Mouse (Mus musculus) midbrain, embryonic 16.5 days (tissue): ENCODE measurements around the gene Ap2a2. TPM values are rescaled to one million over a fixed set of nuclear protein-coding genes. Genes with fewer than 3 reads are reported as not detected.

Experiments
- ATAC-seq: fragments of 200-750 bp; cut with Nextera tagmentation; 2 replicates; pipeline ENCODE4 v1.8.0; 2017; ENCODE audit warnings: moderate TSS enrichment
- H3K27ac ChIP-seq: fragments of 300-500 bp; sonication (generic); 2 replicates; pipeline ENCODE4 v1.5.1; 2014; ENCODE audit warnings: mild to moderate bottlenecking, low read length, mixed read lengths
- H3K27me3 ChIP-seq: fragments of 300-500 bp; sonication (generic); 2 replicates; pipeline ENCODE4 v1.6.1; 2014; ENCODE audit warnings: low read depth, low read length, mixed read lengths; ENCODE audit not compliant: control insufficient read depth, insufficient read depth
- H3K36me3 ChIP-seq: fragments of 300-500 bp; sonication (generic); 2 replicates; pipeline ENCODE4 v1.6.1; 2014; ENCODE audit warnings: mild to moderate bottlenecking, low read length, moderate library complexity, mixed read lengths; ENCODE audit not compliant: control insufficient read depth, insufficient read depth
- H3K4me1 ChIP-seq: fragments of 300-500 bp; sonication (generic); 2 replicates; pipeline ENCODE4 v1.6.1; 2014; ENCODE audit warnings: mild to moderate bottlenecking, low read length, mixed read lengths; ENCODE audit not compliant: control insufficient read depth, insufficient read depth
- H3K4me2 ChIP-seq: fragments of 300-500 bp; sonication (generic); 2 replicates; pipeline ENCODE4 v1.6.1; 2014; ENCODE audit warnings: mild to moderate bottlenecking, low read length, mixed read lengths
- H3K4me3 ChIP-seq: fragments of 300-500 bp; sonication (generic); 2 replicates; pipeline ENCODE4 v1.5.1; 2014; ENCODE audit warnings: low read depth, mild to moderate bottlenecking, low read length, moderate library complexity, mixed read lengths
- H3K9ac ChIP-seq: fragments of 300-500 bp; sonication (generic); 2 replicates; pipeline ENCODE4 v1.6.1; 2014; ENCODE audit warnings: low read depth, low read length, mixed read lengths
- H3K9me3 ChIP-seq: fragments of 300-500 bp; sonication (generic); replicated peaks from 2 replicates; pipeline ENCODE4 v1.6.1; 2014; ENCODE audit warnings: mild to moderate bottlenecking, low read length, mixed read lengths; ENCODE audit not compliant: control insufficient read depth, poor library complexity, severe bottlenecking
- WGBS: fragments of 180-500 bp; shearing (Covaris S2); extraction: QIAGEN DNeasy Blood & Tissue Kit; methylation state at CpG from one replicate; pipeline ENCODE4 v1.1.7; 2014; 5-methylcytosine and 5-hydroxymethylcytosine counted together
- polyA plus RNA-seq: library from polyadenylated mRNA; unstranded; fragments of >200 nt; fragmentation: Nextera tagmentation; extraction: Ambion mirVana; gene quantifications from 2 replicates; pipeline ENCODE4 v1.2.1, GENCODE M21; 2015

Ap2a2 gene
- polyA plus RNA-seq, 1 experiment from 2014 or later = 137 TPM

DNA sequence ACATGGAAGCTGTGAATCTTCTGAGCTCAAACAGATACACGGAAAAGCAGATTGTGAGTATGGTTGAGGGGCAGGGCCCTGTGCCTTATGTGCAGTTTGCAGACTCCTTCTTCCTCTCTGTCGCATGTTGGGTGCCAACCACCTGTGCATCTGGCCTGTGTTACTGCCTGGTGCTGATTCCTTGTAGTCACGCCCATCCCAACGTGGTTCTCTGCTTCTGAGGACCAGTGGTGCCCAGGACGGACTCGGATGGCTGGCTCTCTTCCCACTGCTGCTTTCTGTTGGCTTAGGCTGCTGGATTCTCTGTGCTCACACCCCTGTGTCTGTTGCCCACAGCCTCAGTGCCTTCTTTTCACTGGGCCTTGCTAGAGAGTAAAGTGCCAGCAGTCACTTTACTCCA lies 35.6 kb downstream of the Ap2a2 start:
- no peaks in the 10 kb centered on the region for H3K4me1 ChIP-seq
- H3K4me2 ChIP-seq = no peak overlapping the region
- WGBS = 95% methylated on average over 6 of the region's 6 CpGs
- ATAC-seq = no peak
- no peak overlapping the region for H3K27ac ChIP-seq
- H3K36me3 ChIP-seq = peaks cover 12% of the 10 kb centered on the region
- no peaks in the 10 kb centered on the region for H3K27me3 ChIP-seq
- no peak overlapping the region for H3K9ac ChIP-seq
- no peak overlapping the region for H3K4me3 ChIP-seq
- H3K9me3 ChIP-seq = no peaks in the 10 kb centered on the region

DNA sequence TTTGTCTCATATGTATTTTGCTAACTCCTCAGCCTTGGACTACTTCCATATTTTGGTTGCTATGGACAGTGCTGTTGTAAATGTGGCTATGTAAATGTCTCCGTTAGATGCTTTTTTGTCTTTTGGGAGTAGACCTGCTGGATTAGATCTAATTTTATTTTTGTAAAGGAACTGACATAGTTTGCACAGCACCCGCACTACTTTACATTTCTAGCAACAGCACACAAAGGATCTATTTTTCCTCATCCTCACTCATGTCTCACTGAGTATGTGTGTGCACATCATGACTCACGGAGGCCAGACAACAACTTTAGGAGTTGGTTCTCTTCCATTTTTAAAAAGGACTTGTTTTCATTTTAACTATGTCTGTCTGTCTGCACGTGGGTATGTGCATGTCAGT lies 45.7 kb downstream of the Ap2a2 start:
- H3K9me3 ChIP-seq = no peaks in the 10 kb centered on the region
- WGBS = 93% methylated on average over 4 of the region's 4 CpGs
- H3K4me3 ChIP-seq = no peak overlapping the region
- peaks cover 24% of the 10 kb centered on the region for H3K36me3 ChIP-seq
- no peaks in the 10 kb centered on the region for H3K27me3 ChIP-seq
- ATAC-seq = no peak
- H3K9ac ChIP-seq = no peak overlapping the region
- H3K4me1 ChIP-seq = no peaks in the 10 kb centered on the region
- H3K27ac ChIP-seq = no peak overlapping the region
- H3K4me2 ChIP-seq = no peak overlapping the region

DNA sequence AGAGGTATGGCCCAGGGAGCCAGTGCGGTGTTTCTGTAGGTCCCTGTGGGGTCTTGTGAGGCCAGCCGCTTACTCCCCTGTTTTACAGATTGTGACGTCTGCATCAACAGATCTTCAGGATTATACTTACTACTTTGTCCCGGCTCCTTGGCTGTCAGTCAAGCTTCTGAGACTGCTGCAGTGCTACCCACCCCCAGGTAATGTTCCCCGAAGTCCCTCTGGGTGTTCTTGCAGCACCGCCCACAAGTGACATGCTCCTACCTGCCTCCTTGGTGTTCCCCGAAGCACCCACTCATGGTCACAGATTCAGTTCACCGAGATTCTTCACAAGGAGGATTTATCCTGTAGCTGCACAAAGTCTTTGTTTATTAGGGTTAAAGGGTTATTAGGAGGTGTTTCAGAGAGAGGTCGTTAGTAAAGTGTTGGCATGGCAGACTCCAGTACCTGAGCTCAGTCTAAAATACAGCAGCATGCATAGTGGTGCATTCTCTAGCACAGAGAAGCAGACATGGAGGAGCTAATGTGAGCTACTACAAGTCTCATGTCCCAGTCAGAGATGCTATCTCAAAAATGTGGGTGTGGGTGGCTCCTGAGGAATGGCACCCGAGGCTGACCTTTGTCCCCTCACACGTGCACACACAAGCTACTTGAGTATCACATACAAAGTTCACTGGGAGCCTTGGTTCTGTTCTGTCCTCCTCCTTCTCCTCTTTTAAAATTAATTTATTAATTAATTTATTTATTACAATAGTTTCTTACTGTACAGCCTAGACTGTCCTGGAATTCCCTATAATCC lies 47.9 kb downstream of the Ap2a2 start:
- 88% methylated on average over 11 of the region's 11 CpGs for WGBS
- Histone ChIP-seq H3K9ac (no peak overlapping the region), H3K4me1 (no peaks in the 10 kb centered on the region), H3K27me3 (no peaks in the 10 kb centered on the region), H3K27ac (no peak overlapping the region), H3K9me3 (no peaks in the 10 kb centered on the region), H3K4me3 (no peak overlapping the region), H3K36me3 (peaks cover 25% of the 10 kb centered on the region), H3K4me2 (no peak overlapping the region)
- no peak for ATAC-seq

DNA sequence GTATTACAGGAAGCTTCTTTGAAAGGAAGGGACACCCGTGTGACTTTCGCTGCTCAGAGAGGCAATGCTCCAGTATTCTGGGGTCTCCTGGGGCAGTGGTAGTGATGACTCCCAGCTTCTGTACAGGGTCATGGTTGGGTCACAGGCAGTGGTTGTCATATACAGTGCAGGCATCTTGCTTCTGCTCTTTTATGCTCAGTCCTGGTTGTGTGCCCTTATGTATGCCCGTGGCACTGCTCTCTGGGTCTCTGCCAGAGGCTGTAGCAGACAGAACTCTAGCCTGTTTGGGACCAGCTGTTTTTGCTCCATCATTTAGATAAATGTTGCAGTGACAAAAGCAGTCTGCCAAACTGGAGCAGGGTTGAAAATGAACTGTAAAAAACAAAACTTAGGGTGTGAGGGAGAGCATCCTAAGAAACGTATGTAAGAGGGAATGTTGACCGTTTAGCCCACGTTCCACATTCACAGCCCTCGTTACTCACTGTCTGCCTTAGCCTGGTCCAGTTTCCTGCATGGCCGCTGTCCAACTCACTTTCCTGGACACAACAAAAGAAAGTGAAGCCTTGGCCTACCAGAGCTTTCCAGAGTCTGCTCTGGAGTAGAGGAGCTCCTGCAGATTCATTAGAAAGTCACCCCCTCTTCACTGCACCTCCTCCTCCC lies 49.9 kb downstream of the Ap2a2 start:
- H3K36me3 ChIP-seq = peaks cover 25% of the 10 kb centered on the region
- ATAC-seq = no peak

DNA sequence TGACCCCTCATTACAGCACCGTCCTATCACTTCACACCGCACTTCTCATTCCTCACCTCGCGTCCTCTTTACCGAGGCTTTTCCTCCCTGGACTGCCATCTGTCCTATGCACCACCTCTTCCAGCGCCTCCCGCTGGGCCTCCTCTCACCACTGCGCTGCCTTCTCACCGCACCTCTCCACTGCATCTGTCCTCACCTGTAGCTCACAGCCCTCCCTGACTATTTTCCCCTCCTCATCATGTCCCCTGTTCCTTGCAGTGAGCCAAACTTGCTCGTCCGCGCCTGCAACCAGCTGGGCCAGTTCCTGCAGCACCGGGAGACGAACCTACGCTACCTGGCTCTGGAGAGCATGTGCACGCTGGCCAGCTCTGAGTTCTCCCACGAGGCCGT lies 50.4 kb downstream of the Ap2a2 start:
- ATAC-seq = no peak
- Histone ChIP-seq H3K27ac (no peak overlapping the region), H3K36me3 (peaks cover 22% of the 10 kb centered on the region), H3K4me3 (no peak overlapping the region), H3K9me3 (no peaks in the 10 kb centered on the region), H3K4me2 (no peak overlapping the region), H3K4me1 (no peaks in the 10 kb centered on the region), H3K9ac (no peak overlapping the region), H3K27me3 (no peaks in the 10 kb centered on the region)
- 94% methylated on average over 18 of the region's 18 CpGs for WGBS

More for the DNA sequence above, 49.9 kb downstream of the Ap2a2 start:
- no peak overlapping the region for H3K9ac ChIP-seq
- no peaks in the 10 kb centered on the region for H3K27me3 ChIP-seq
- H3K4me3 ChIP-seq = no peak overlapping the region
- H3K27ac ChIP-seq = no peak overlapping the region
- 82% methylated on average over 8 of the region's 8 CpGs for WGBS
- H3K9me3 ChIP-seq = no peaks in the 10 kb centered on the region
- H3K4me2 ChIP-seq = no peak overlapping the region
- no peaks in the 10 kb centered on the region for H3K4me1 ChIP-seq

DNA sequence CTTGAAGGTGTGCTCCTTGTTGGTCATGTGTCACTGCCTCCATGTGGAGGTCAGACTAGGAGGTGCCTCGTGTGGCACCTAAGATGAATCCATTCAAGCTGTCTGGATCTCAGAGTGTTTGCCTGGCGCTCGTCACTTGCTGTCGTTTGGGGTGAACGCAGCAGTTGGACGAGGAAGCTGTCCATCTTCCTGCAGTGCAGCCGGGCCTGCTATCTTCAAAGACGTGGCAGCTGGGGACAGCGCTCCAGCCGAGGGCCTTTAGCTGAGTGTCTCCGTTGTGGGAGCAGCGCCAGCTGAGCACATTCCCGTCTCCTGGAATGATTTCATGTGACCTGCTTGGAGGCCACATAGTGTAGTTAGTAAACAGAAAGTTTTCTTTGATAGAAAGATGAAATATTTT lies 50.8 kb downstream of the Ap2a2 start:
- WGBS = 83% methylated on average over 13 of the region's 13 CpGs
- H3K4me3 ChIP-seq = no peak overlapping the region
- no peak overlapping the region for H3K4me2 ChIP-seq
- H3K9ac ChIP-seq = no peak overlapping the region
- H3K36me3 ChIP-seq = peaks cover 22% of the 10 kb centered on the region
- ATAC-seq = no peak
- no peaks in the 10 kb centered on the region for H3K9me3 ChIP-seq
- H3K4me1 ChIP-seq = no peaks in the 10 kb centered on the region
- H3K27ac ChIP-seq = no peak overlapping the region
- H3K27me3 ChIP-seq = no peaks in the 10 kb centered on the region

DNA sequence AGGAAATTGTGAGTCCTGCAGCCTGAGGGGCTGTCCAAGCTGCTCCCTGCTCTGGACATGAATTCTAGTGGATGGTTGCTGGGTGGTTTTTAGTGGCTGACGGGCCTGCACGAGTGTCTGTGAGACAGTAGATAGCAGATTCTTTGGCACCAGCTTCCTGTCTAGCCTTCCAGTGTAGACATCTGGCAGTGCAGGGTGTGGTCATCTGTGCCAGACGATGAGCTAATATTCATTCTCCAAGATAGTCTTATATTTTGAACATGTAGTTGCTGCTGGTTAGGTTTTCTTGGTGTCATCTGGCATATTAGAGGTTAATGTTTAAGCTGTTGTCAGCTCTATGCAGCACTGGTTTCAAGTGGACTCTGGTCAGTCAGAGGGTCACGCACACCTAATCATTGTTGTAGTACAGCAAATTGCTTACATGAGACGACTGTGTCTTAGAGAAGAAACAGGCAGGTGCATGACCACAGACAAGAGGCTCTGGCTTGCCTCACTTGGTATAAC lies 52.4 kb downstream of the Ap2a2 start:
- 86% methylated on average over 5 of the region's 5 CpGs for WGBS
- Histone ChIP-seq H3K27ac (no peak overlapping the region), H3K9ac (no peak overlapping the region), H3K4me2 (no peak overlapping the region), H3K4me1 (no peaks in the 10 kb centered on the region), H3K27me3 (no peaks in the 10 kb centered on the region), H3K9me3 (no peaks in the 10 kb centered on the region), H3K4me3 (no peak overlapping the region), H3K36me3 (peaks cover 24% of the 10 kb centered on the region)
- no peak for ATAC-seq

DNA sequence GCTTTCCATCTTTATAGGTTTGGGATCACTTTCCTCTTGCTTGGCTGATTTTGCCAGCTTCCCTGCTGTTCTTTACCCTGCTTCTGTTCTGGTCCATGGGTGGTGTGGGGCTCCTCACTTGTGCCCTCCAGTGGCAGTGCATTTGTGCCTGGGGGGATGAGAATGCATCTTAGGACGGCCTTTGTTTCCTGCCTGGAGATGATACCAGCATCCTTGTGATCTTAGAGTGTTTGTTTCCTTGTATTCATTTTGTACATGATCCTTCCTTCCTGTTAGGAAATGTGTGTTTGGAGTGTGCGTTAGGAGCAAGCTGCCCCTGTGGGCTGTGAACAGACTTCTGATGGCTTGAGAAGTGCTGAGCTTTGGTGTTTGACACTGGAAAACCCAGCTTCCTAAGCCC lies 62.2 kb downstream of the Ap2a2 start:
- Histone ChIP-seq H3K4me1 (no peaks in the 10 kb centered on the region), H3K4me2 (no peak overlapping the region), H3K27me3 (no peaks in the 10 kb centered on the region), H3K36me3 (peaks cover 43% of the 10 kb centered on the region), H3K27ac (no peak overlapping the region), H3K9me3 (no peaks in the 10 kb centered on the region), H3K4me3 (no peak overlapping the region), H3K9ac (no peak overlapping the region)
- no peak for ATAC-seq
- 89% methylated on average over 2 of the region's 2 CpGs for WGBS

DNA sequence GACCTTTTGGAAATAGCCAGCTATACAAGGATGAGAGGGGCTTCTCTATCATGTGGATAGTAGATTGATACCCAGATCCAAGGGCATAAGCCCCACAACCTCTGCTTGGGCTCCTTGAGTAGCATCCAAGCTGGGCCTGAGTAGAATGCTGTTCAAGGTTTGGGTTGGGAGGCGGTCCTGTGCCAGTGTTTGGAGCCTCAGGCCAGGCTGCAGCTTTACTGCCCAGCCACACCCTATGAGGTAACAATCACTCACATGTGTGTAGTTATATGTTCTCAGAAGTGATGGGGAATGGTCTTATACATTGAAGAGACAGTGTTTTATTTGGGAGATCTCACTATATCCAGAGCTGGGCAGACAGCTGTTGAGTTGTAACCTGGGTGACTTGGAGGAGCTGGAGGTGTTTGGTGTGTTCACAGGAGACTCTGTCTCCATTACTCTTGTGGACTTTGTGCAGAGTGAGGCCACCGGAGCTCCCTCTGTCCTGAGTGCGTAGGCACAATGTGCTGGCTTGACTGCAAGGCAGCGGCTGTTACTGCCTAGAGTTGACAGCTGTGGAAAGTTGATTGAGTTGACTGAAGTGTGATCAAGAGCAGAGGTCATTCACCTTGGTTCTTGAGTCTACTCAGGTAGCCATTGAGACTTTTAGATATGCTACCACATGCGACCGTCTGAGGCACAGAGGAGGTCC lies 63.3 kb downstream of the Ap2a2 start:
- Histone ChIP-seq H3K4me3 (no peak overlapping the region), H3K36me3 (peaks cover 41% of the 10 kb centered on the region), H3K4me2 (no peak overlapping the region), H3K27me3 (no peaks in the 10 kb centered on the region), H3K27ac (no peak overlapping the region), H3K9me3 (no peaks in the 10 kb centered on the region), H3K9ac (no peak overlapping the region), H3K4me1 (no peaks in the 10 kb centered on the region)
- 96% methylated on average over 6 of the region's 6 CpGs for WGBS
- no peak for ATAC-seq
